Mouse (Mus musculus) heart, embryonic 16.5 days (tissue): ENCODE measurements at regions not wholly inside any gene's neighbourhood (a gene's known extent, or its start where the extent isn't known, plus 50 kb on each side); places are given as distances from the start of the nearest gene placed in this dataset.
A peak's percentile ranks its signal among the peaks of the same experiment; 100 is the strongest.

ENCODE experiments used
- ATAC-seq: fragments of 200-750 bp; cut with Nextera tagmentation; replicated peaks from 2 replicates; pipeline ENCODE4 v1.8.0; 2017; ENCODE audit warnings: moderate number of reproducible peaks; ENCODE audit not compliant: insufficient read depth, low FRiP score; ENCODE audit errors: extremely low read depth
- H3K27ac ChIP-seq: fragments of 300-500 bp; sonication (generic); 2 replicates; pipeline ENCODE4 v1.5.1; 2014; ENCODE audit warnings: mild to moderate bottlenecking, low read length, control low read depth, moderate library complexity
- H3K27me3 ChIP-seq: fragments of 300-500 bp; sonication (generic); 2 replicates; pipeline ENCODE4 v1.6.1; 2014; ENCODE audit warnings: low read length, mixed read lengths; ENCODE audit not compliant: control insufficient read depth, insufficient read depth
- H3K36me3 ChIP-seq: fragments of 300-500 bp; sonication (generic); 2 replicates; pipeline ENCODE4 v1.6.1; 2014; ENCODE audit not compliant: control insufficient read depth, insufficient read depth
- H3K4me1 ChIP-seq: fragments of 300-500 bp; sonication (generic); 2 replicates; pipeline ENCODE4 v1.6.1; 2014; ENCODE audit warnings: low read length, mixed read lengths; ENCODE audit not compliant: control insufficient read depth, insufficient read depth
- H3K4me2 ChIP-seq: fragments of 300-500 bp; sonication (generic); 2 replicates; pipeline ENCODE4 v1.6.1; 2014; ENCODE audit warnings: low read depth, mild to moderate bottlenecking, control low read depth, low read length
- H3K4me3 ChIP-seq: fragments of 300-500 bp; sonication (generic); 2 replicates; pipeline ENCODE4 v1.5.1; 2014; ENCODE audit warnings: mild to moderate bottlenecking, control low read depth, low read length
- H3K9ac ChIP-seq: fragments of 300-500 bp; sonication (generic); 2 replicates; pipeline ENCODE4 v1.6.1; 2014; ENCODE audit warnings: low read length, control low read depth
- H3K9me3 ChIP-seq: fragments of 300-500 bp; sonication (generic); replicated peaks from 2 replicates; pipeline ENCODE4 v1.6.1; 2016; ENCODE audit warnings: low read length; ENCODE audit not compliant: control insufficient read depth
- WGBS: fragments of 180-500 bp; shearing (Covaris S2); extraction: QIAGEN DNeasy Blood & Tissue Kit; methylation state at CpG from one replicate; pipeline ENCODE4 v1.1.7; 2014; 5-methylcytosine and 5-hydroxymethylcytosine counted together

GRCm38 (mm10) chr3:155246628-155247027 lies 153.4 kb downstream of the Lrriq3 start:
- no peak overlapping the region for H3K9ac ChIP-seq
- peak; percentile 77 for ATAC-seq
- 68% methylated on average over 1 of the region's 1 CpGs for WGBS

GRCm38 (mm10) chr3:155247124-155247523 lies 153.9 kb downstream of the Lrriq3 start:
- 61% methylated on average over 2 of the region's 2 CpGs for WGBS
- Histone ChIP-seq H3K9ac (no peak overlapping the region), H3K4me2 (no peak overlapping the region), H3K4me1 (no peaks in the 10 kb centered on the region), H3K36me3 (no peaks in the 10 kb centered on the region), H3K27ac (no peak overlapping the region), H3K9me3 (peaks cover 5% of the 10 kb centered on the region; the same call in 1 of the 2 replicates), H3K4me3 (no peak overlapping the region), H3K27me3 (no peaks in the 10 kb centered on the region)
- ATAC-seq: no peak

More at GRCm38 (mm10) chr3:155246628-155247027, 153.4 kb downstream of the Lrriq3 start:
- Histone ChIP-seq H3K9me3 (peaks cover 5% of the 10 kb centered on the region; the same call in 1 of the 2 replicates), H3K27me3 (no peaks in the 10 kb centered on the region), H3K4me1 (no peaks in the 10 kb centered on the region), H3K4me3 (no peak overlapping the region), H3K36me3 (no peaks in the 10 kb centered on the region), H3K4me2 (no peak overlapping the region), H3K27ac (no peak overlapping the region)

GRCm38 (mm10) chr3:155247929-155248328 lies 154.7 kb downstream of the Lrriq3 start:
- H3K4me2 ChIP-seq: no peak overlapping the region
- H3K27ac ChIP-seq: no peak overlapping the region
- H3K9me3 ChIP-seq: peaks cover 5% of the 10 kb centered on the region; the same call in 1 of the 2 replicates
- ATAC-seq: no peak
- no peak overlapping the region for H3K4me3 ChIP-seq
- H3K4me1 ChIP-seq: no peaks in the 10 kb centered on the region
- 37% methylated on average over 1 of the region's 1 CpGs for WGBS
- H3K9ac ChIP-seq: no peak overlapping the region
- no peaks in the 10 kb centered on the region for H3K27me3 ChIP-seq
- no peaks in the 10 kb centered on the region for H3K36me3 ChIP-seq

GRCm38 (mm10) chr3:155250904-155251303 lies 157.7 kb downstream of the Lrriq3 start:
- Histone ChIP-seq H3K9ac (no peak overlapping the region), H3K27ac (no peak overlapping the region), H3K4me1 (no peaks in the 10 kb centered on the region), H3K4me2 (no peak overlapping the region), H3K27me3 (no peaks in the 10 kb centered on the region), H3K4me3 (no peak overlapping the region), H3K36me3 (no peaks in the 10 kb centered on the region), H3K9me3 (peaks cover 5% of the 10 kb centered on the region; the same call in 1 of the 2 replicates)
- WGBS: 75% methylated on average over 2 of the region's 2 CpGs
- no peak for ATAC-seq

- Histone ChIP-seq H3K36me3 (no peaks in the 10 kb centered on the region), H3K4me3 (no peak overlapping the region), H3K27ac (no peak overlapping the region), H3K4me2 (no peak overlapping the region), H3K4me1 (no peaks in the 10 kb centered on the region), H3K9me3 (no peaks in the 10 kb centered on the region), H3K27me3 (no peaks in the 10 kb centered on the region), H3K9ac (no peak overlapping the region)
- WGBS: 76% methylated on average over 3 of the region's 3 CpGs
- no peak for ATAC-seq
Observed at GRCm38 (mm10) chr3:155298206-155298605, 205.0 kb downstream of the Lrriq3 start.

- Histone ChIP-seq H3K27ac (no peak overlapping the region), H3K27me3 (no peaks in the 10 kb centered on the region), H3K4me1 (no peaks in the 10 kb centered on the region), H3K36me3 (no peaks in the 10 kb centered on the region), H3K9ac (no peak overlapping the region), H3K4me3 (no peak overlapping the region), H3K9me3 (no peaks in the 10 kb centered on the region), H3K4me2 (no peak overlapping the region)
- ATAC-seq: no peak
Observed at GRCm38 (mm10) chr3:155298724-155299123, 205.5 kb downstream of the Lrriq3 start.

GRCm38 (mm10) chr3:155322322-155322721 lies 229.1 kb downstream of the Lrriq3 start:
- no peaks in the 10 kb centered on the region for H3K27me3 ChIP-seq
- WGBS: 90% methylated on average over 2 of the region's 2 CpGs
- H3K4me3 ChIP-seq: no peak overlapping the region
- H3K4me2 ChIP-seq: no peak overlapping the region
- ATAC-seq: no peak
- no peaks in the 10 kb centered on the region for H3K9me3 ChIP-seq
- H3K4me1 ChIP-seq: no peaks in the 10 kb centered on the region
- no peak overlapping the region for H3K27ac ChIP-seq
- H3K9ac ChIP-seq: no peak overlapping the region
- no peaks in the 10 kb centered on the region for H3K36me3 ChIP-seq

GRCm38 (mm10) chr3:155329701-155330100 lies 236.5 kb downstream of the Lrriq3 start:
- Histone ChIP-seq H3K4me3 (no peak overlapping the region), H3K36me3 (no peaks in the 10 kb centered on the region), H3K27me3 (no peaks in the 10 kb centered on the region), H3K9me3 (no peaks in the 10 kb centered on the region), H3K4me1 (no peaks in the 10 kb centered on the region), H3K27ac (no peak overlapping the region), H3K4me2 (no peak overlapping the region), H3K9ac (no peak overlapping the region)
- WGBS: 73% methylated on average over 2 of the region's 2 CpGs
- ATAC-seq: no peak

GRCm38 (mm10) chr3:155349185-155349584 lies 256.0 kb downstream of the Lrriq3 start:
- ATAC-seq: no peak
- H3K27me3 ChIP-seq: no peaks in the 10 kb centered on the region
- no peaks in the 10 kb centered on the region for H3K4me1 ChIP-seq
- no peaks in the 10 kb centered on the region for H3K9me3 ChIP-seq
- H3K9ac ChIP-seq: no peak overlapping the region
- H3K4me2 ChIP-seq: no peak overlapping the region
- no peak overlapping the region for H3K4me3 ChIP-seq
- no peaks in the 10 kb centered on the region for H3K36me3 ChIP-seq
- 69% methylated on average over 1 of the region's 1 CpGs for WGBS
- no peak overlapping the region for H3K27ac ChIP-seq

- H3K27ac ChIP-seq: no peak overlapping the region
- no peaks in the 10 kb centered on the region for H3K9me3 ChIP-seq
- 68% methylated on average over 2 of the region's 2 CpGs for WGBS
- ATAC-seq: no peak
- H3K9ac ChIP-seq: no peak overlapping the region
- no peak overlapping the region for H3K4me3 ChIP-seq
- no peaks in the 10 kb centered on the region for H3K36me3 ChIP-seq
- H3K4me1 ChIP-seq: no peaks in the 10 kb centered on the region
- H3K27me3 ChIP-seq: no peaks in the 10 kb centered on the region
- H3K4me2 ChIP-seq: no peak overlapping the region
Observed at GRCm38 (mm10) chr3:155351636-155352035, 258.4 kb downstream of the Lrriq3 start.
